Mouse (Mus musculus) inflammation-experienced regulatory T-cells, adult 6 months (primary cell): ENCODE results near the gene Ndst2. TPM values are rescaled to one million over a fixed set of nuclear protein-coding genes. Genes with fewer than 3 reads are reported as not detected.

Experiments
- ATAC-seq: one replicate; pipeline ENCODE4 v1.8.0; 2017
- polyA plus RNA-seq, 3 experiments: library from polyadenylated mRNA; unstranded; fragments of 100-300 nt; shearing (Covaris generic); gene quantifications; one replicate each; pipeline ENCODE4 v1.2.1; 2017

Ndst2 gene
- polyA plus RNA-seq, 3 experiments from 2014 or later, result 7.4 to 14.6 (median 12.3) TPM

DNA sequence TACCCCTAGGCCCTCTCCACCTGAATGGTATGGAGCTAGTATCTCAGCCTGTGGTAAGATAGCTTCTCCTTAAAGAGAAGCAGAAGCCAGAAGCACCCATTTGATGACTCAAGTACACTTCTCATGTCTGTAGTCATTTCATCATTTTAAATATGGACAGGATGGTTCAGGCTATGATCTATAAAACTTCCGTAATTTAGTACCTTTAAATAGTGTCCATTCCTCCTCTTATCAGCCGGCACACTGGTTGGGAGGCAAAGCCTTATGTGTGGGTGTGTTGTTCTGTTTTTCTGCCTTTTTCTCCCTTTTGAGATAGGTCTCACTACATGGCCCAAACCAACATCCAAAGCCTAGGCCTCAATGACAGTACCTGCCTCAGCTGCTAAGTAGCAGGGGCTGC is 35.8 kb downstream of the Ndst2 start:
- ATAC-seq, result no peak

DNA sequence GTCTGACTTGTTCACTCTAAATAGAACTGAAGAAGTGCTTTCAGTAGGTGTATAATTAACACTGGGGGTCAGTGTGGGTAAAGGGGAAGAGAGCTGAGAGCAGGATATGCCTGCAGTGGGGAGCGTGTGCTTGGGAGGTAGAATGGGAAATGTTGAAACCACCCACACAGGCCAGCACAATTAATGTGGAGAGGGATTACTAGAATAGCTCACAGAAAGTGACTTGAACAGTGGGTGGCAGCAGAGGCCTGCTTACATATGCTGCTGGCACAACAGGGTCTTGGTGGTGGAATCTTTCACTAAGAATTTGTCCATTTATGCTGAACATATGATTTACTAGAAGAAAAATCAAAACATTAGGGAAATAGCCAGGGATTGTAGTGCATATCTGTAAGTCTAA is 37.4 kb downstream of the Ndst2 start:
- ATAC-seq, result no peak

DNA sequence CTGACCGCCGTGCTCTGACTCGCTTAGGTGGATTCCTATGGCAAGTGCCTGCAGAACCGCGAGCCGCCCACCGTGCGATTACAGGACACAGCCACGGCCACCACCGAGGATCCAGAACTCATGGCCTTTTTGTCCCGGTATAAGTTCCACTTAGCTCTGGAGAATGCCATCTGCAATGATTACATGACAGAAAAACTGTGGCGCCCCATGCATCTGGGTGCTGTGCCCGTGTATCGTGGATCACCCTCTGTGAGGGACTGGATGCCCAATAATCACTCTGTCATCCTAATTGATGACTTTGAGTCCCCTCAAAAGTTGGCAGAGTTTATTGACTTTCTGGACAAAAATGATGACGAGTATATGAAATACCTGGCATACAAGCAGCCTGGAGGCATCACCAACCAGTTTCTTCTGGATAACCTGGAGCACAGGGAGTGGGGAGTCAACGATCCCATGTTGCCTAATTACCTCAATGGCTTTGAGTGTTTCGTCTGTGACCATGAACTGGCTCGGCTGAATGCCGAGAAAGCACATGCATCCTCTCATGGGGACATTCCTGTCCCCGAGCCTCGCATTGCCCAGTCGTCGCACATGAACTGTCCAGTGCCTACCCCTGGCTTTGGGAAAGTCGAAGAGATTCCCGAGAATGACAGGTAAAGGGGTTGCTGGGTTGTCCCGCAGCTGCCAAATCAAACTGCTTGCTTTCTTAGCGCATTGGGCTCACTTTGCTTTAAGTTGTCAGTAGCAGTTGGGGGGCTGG is 38.4 kb downstream of the Ndst2 start:
- ATAC-seq, result no peak

DNA sequence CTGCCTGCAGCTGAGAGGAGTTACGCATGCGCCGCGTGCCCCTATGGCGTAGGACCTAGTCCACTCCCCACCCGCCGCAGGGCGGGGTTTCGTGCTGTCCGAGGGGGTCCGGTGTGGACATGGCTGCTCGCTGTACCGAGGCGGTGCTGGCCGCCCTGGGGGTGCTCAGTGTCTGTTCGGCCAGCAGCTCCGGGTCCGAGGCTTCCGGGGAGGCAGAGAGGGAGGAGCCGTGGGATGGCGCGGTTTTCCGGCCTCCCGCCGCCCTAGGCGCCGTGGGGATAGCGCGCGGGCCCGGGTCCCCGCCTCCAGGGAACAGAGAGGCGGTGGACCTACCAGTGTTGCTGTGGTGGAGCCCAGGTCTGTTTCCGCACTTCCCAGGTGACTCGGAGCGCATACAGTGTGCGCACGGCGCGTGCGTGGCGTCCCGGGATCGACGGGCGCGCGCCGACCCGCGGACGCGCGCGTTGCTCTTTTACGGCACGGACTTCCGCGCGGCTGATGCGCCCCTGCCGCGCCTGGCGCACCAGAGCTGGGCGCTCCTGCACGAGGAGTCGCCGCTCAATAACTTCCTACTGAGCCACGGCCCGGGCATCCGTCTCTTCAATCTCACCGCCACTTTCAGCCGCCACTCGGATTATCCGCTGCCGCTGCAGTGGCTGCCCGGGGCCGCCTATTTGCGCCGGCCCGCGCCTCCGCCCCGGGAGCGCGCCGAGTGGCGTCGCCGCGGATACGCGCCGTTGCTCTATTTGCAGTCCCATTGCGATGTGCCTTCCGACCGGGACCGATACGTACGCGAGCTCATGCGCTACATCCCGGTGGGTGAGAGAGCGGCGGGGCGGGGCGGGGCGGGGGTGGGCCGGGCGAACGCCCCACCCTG is 39.2 kb downstream of the Ndst2 start, which contains the start of gene Fut11:
Gene Fut11, plus strand, starts transcription at position 85 of the 877 bp plus-strand sequence.
- ATAC-seq, result peak; percentile 82

DNA sequence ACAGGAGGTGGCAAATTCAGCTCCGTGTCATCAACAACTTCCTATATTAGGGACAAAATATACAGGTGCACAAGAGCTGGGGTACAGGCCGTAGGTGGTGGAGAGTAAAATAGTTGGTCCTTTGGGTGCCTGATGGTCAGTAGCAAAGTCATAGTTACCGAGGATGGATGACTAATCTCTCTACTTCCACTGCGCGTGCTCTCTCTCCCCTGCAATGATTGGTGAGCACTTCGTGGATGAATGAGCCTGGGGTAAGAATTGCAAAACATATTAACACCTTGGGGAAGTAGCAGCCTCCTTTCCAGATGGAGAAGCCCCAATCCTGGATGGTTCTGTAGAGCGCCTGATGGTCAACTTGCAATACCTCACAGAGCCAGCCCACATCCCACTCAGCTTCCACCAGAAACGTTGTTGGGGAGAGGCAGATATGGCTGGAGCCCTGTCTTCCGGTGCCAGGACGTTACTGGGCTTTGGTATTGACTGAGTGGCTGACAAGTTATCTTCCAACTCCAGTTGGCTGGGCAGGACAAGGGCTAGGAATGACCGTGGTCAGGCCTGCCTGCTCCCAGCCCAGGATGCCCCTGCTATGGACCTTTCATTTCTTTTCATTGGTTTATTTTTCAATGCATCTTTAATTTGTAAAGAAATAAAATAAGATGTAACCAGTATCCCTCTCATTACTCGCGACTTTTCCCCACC is 40.0 kb downstream of the Ndst2 start:
- ATAC-seq, result no peak

DNA sequence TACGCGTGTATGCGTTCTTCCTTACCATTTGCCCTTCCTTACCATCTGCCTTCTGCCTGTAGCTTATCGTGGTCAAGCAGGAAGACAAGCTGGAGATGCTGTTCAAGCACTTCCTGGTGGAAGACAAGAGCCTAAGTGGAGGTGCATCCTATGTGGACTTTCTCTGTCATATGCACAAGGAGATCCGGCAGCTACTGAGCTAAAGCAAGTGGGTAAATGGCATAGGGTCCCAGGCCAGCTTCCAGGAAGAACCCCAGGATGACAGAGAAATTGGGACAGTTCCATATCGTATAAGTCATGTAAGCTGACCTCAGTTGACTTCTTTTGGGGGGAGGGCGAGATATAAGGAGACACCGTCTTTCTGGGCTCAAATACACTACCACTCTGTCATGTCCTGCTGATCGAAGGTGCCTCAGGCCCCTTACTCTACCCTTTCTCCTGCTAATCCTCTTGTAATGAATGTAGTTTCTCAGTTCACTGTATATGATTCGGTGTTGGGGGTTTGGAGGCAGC is 40.7 kb downstream of the Ndst2 start:
- no peak for ATAC-seq

DNA sequence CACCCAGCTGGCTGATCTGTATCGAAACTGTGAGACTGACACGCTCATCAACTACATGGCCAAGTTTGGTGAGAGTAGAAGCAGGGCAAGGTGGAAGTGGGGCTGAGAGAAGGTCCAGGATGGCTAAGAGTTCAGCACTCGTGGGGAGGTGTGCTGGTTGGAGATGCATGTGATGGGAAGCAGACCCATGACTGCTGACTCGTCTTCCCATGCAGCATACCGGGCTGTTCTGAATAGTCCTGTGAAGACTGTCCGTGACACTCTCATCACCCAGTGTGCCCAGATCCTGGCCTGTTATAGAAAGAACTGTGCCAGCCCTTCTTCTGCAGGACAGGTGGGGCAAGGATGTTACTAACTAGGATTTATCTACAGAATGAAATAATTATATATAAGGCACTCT is 42.6 kb downstream of the Ndst2 start:
- ATAC-seq, result no peak

DNA sequence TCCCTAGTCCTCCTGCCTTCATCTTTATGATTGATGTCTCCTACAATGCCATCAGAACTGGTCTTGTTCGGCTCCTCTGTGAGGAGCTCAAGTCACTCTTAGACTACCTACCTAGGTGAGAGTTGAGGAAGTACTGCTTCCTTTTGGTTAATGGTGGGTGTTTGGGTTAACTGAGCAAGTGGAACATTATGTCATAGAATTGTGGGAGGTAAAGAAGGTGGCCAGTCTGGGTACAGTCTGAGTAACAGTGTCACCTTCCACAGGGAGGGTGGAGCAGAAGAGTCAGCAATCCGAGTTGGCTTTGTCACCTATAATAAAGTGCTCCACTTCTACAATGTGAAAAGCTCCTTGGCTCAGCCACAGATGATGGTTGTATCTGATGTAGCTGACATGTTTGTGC is 45.4 kb downstream of the Ndst2 start:
- ATAC-seq, result peak; percentile 77

DNA sequence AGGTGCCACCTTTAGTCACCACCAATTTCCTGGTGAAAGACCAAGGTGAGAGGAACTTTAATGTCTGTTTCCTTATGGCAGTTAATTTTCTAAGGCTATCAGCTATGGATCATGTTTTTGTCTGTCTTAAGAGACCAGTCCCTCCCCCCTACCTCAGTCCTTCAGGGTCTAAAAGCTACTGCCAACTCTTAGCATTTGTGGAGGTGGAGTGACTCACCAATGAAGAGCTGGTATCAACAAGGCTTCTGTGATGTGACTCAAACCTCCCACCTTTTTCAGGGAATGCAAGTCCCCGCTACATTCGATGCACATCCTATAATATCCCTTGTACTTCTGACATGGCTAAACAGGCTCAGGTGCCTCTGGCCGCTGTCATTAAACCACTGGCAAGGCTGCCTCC is 47.8 kb downstream of the Ndst2 start:
- no peak for ATAC-seq

DNA sequence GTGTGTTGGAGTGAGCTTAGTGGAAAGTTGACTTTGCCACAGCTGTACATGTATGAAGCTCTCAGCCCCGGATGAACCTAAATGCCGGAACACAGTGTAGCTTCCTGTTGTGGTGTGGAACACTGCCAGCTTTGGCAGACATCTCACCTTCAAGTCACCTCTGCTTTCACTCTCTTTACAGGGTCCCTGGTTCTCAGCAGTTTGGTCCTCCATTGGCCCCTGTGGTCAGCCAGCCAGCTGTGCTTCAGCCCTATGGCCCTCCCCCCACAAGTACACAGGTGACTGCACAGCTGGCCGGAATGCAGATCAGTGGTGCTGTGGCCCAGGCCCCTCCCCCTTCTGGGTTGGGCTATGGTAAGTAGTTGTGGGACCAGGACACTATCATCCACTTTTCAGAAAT is 51.9 kb downstream of the Ndst2 start:
- peak; percentile 98 for ATAC-seq

DNA sequence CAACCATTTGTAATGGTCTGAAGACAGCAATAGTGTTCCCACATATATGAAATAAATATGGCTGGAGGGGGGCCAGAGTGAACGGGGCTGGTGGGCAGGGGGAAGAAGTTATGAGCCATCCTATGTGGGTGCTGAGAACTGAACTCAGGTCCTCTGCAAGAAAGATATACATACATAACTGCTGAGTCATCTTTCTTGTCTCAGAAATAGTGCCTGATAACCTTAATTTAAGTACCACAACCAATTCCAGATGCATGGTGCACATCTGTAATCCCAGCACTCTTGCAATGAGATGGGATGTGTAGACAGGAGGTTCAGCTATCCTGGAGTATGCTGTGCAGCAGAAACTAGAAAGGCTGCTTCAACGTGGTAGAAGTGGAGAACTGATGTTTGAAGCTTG is 52.6 kb downstream of the Ndst2 start:
- ATAC-seq, result no peak

DNA sequence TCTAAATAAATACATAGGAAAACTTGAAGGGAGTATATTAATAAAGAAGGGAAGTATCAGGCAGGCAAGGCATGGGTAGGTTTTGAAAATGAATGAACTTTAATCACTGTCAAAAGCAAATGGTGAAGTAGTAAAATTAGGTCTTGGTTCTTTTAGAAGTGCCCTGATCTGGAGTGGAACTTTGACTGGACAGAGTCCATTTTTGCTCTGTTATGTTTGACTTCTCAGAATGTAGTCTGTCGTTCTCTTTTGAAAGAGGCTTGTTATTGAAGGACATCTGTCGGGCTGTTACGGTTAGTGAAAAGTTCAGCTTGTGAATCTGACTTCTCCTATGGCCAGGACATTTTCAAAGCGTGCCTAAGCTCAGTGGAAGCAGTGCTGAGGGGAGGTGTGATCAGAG is 56.5 kb downstream of the Ndst2 start:
- no peak for ATAC-seq

DNA sequence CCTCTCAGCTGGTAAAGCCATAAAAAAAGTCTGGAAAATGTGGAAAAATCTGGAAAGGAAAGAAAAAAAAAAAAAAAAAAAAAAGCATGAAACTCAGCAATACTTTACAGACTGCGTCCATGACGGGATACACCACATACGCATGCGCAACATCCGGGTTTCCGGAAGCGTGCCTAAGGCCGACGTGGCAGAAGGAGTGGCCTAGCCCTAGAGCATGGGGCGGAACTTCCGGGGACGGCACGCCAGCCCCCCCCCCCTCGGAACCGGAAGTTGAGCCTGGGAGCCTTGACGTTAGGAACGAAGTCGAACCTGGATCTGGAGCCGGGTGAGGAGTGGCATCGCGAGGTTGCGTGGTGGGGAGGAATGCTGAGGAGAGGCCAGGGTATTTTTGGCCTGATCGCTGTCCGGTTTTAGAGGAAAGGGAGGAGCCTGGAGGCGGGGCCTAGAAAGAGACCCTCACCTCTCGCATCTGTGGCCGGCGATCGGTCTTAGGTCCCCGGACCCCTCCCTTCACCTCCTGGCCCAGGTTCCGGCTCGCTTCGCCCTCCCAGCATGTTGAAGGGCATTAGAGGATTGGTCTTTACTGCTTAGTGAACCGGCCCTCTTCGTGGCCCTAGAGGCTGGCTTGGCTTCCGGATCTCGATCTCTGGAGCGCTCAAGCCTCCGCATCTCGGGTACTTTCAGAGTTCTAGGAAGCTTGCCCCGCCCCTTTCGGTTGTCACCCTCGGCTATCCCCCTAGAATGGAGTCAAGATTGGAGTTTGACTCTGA is 60.1 kb downstream of the Ndst2 start, which contains the start of gene Sec24c:
Gene Sec24c, plus strand, starts transcription at position 245 of the 770 bp plus-strand sequence.
- ATAC-seq, result peak; percentile 93

DNA sequence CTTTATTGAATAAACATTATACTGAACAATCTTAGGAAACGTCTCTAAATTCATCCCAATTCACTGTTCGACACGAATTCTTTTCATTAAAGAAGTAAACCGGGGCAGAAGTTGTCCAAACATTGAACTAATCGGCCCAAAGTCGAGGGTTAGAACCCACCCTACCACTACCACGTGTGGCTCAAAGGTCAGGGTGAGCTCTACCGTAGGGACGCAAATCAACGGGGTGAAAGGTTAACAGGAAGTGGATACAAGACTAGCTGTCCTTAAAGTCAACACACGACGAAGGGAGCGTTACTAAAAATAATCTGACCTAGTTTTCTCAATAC is 60.7 kb downstream of the Ndst2 start:
- peak; percentile 36 for ATAC-seq

Other genes with a start within 250 kb of the Ndst2 start
- gene Mss51, start 237.7 kb downstream of the Ndst2 start, polyA plus RNA-seq, result 1 to 10 TPM; 1.0 to 3.2 (median 1.9) TPM
- 10 to 100 TPM; 26.8 to 45.7 (median 42.5) TPM for gene Ppp3cb, start 188.0 kb downstream of the Ndst2 start, polyA plus RNA-seq
- 1 to 10 TPM; 1.6 to 2.6 (median 1.7) TPM for gene Usp54, start 93.5 kb downstream of the Ndst2 start, polyA plus RNA-seq
- not detected for gene Myoz1, start 78.0 kb downstream of the Ndst2 start, polyA plus RNA-seq
- not detected for gene Synpo2l, start 66.2 kb downstream of the Ndst2 start, polyA plus RNA-seq
- gene Sec24c, start 60.3 kb downstream of the Ndst2 start, polyA plus RNA-seq, result 100 to 1,000 TPM in 2 of 3 experiments, 10 to 100 TPM in 1; 99.7 to 119 (median 115) TPM
- gene Fut11, start 39.6 kb downstream of the Ndst2 start, polyA plus RNA-seq, result 1 to 10 TPM; 4.9 to 6.5 (median 6.3) TPM
- 100 to 1,000 TPM; 136 to 163 (median 137) TPM for gene Chchd1, start 31.6 kb downstream of the Ndst2 start, polyA plus RNA-seq
- gene Zswim8, start 27.0 kb downstream of the Ndst2 start, polyA plus RNA-seq, result 10 to 100 TPM; 16.0 to 25.9 (median 24.3) TPM
- 10 to 100 TPM; 30.7 to 50.9 (median 31.6) TPM for gene Camk2g, start 59.5 kb upstream of the Ndst2 start, polyA plus RNA-seq
- gene Plau, start 102.1 kb upstream of the Ndst2 start, polyA plus RNA-seq, result under 1 TPM in 1 of 3 experiments, not detected in 2; 0.41 TPM
- 1 to 10 TPM; 1.1 to 2.8 (median 1.6) TPM for gene Vcl, start 194.8 kb upstream of the Ndst2 start, polyA plus RNA-seq